Mouse (Mus musculus): ENCODE data around the gene Ppm1h.
A peak's percentile ranks its signal among the peaks of the same experiment; 100 is the strongest.
"Not testable (repeated sequence)": the region's sequence is repeated elsewhere in the genome, so short reads cannot be mapped to it uniquely, and the experiment has no call there.

Gene Ppm1h

DNA sequence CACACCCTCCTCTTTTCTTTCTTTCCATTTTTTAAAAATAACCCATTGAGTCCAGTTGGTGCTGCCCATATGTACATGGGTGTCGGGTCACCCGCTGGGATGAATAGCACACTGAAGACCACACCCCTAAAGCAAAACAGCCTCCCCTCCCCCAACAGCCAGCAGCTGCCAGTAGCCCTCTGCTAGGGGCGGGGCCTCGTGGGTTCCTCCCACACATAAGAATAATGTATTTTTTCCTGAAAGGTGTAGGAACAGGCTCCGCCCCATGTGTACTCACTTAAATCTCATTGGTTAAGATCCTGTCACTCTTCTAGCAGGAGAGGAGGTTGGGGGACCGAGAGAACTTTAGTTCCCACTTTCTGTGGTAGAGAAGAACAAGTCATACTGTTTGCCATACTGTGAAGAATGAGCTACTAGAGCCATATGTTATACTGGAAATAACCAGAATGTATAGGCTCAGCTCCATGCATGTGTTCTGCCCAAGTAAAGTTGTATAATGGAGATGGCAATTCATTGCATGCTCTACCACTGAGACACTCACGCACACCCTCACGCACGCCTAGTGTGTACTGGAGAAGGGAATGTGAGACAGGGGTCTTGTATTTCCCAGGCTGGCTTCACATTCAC lies 231.0 kb downstream of the Ppm1h start:
- no peak for DNase-seq

DNA sequence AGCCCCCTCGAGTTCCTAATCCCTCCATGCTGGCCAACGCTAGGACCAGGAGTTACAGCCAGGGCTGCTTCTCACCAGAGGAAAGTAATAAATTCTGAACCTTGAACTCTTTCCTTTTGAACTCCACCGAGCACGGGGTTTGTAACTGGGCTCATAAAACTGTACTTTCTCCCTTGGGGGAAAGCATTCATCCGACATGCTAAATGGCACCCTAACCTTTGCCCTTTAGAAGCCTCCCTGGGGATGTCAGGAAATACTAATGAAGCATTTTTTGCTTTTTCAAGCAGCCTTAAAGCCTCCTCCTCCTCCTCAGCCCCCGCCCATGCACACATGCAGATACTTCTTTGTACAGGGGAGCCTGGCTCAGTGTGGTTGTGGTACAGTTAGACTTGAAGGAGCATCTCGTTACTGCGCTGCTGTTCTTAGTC lies 232.2 kb downstream of the Ppm1h start:
- DNase-seq: no peak

GRCm38 (mm10) chr10:122911668-122912067 lies 233.1 kb downstream of the Ppm1h start:
- no peak for DNase-seq

- DNase-seq: no peak
Observed at GRCm38 (mm10) chr10:122912086-122912690, 233.6 kb downstream of the Ppm1h start.

- DNase-seq: peak; percentile 61
Observed at GRCm38 (mm10) chr10:122912701-122913368, 234.3 kb downstream of the Ppm1h start.

DNA sequence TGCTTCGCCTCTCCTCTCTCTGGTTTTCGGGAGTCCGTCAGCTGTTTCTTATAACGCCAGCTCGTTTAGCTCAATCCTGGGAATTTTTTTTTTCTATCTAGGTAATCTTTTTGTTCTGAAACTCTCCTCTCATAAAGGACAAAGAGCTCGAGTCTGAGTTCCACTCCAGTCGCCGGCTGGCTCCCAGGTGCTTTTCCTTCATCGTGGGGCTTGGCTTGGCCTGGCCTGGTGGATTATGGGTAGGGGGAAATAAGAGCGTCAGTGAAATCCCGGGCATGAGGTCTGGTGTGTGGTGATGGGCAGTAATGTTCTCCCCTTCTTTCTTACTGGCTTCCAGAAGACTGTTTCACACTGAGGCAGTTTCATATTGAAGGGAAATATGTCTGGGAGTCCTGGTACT lies 234.8 kb downstream of the Ppm1h start:
- DNase-seq: no peak

DNA sequence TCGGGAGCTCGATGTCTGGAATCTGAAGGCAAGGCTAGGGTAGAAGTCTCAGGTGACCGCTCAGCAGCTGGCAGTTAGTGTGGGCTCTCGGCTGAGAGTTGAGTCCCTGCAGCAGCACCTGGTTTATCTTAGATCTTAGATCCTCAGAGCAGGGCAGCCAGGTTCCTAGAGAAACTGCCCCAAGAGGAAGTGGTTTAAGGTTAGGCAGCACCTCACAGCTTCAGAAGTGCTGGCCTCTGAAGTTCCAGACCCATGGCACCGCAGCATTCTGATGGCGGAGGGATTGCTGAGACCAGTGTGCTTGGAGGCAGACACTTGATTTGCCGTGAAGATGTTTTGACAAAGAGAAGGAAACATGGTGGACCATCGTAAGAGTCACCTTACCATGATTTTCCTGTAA lies 237.3 kb downstream of the Ppm1h start:
- no peak for DNase-seq

GRCm38 (mm10) chr10:122917648-122918324 lies 239.2 kb downstream of the Ppm1h start:
- no peak for DNase-seq

GRCm38 (mm10) chr10:122918325-122918694 lies 239.7 kb downstream of the Ppm1h start:
- no peak for DNase-seq

- no peak for DNase-seq
Observed at GRCm38 (mm10) chr10:122918754-122919153, 240.2 kb downstream of the Ppm1h start.

GRCm38 (mm10) chr10:122919416-122919815 lies 240.9 kb downstream of the Ppm1h start:
- no peak for DNase-seq

- DNase-seq: no peak
Observed at GRCm38 (mm10) chr10:122920218-122920795, 241.7 kb downstream of the Ppm1h start.

- no peak for DNase-seq
Observed at GRCm38 (mm10) chr10:122922226-122922625, 243.7 kb downstream of the Ppm1h start.

DNA sequence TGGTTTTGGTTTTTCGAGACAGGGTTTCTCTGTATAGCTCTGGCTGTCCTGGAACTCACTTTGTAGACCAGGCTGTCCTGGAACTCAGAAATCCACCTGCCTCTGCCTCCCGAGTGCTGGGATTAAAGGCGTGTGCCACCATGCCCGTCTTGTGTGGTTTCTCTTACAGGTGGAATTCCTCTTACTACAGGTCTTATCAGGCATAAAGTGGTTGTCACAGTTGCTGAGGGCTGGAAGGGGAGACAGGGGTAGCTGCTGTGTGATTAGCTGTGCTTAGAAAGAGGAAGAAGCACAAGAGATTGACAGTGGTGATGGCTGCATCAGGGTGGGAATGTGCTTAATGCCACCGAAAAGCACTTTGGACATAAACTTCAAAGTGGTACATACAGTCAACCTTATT lies 246.0 kb downstream of the Ppm1h start:
- DNase-seq: not testable (repeated sequence)

DNA sequence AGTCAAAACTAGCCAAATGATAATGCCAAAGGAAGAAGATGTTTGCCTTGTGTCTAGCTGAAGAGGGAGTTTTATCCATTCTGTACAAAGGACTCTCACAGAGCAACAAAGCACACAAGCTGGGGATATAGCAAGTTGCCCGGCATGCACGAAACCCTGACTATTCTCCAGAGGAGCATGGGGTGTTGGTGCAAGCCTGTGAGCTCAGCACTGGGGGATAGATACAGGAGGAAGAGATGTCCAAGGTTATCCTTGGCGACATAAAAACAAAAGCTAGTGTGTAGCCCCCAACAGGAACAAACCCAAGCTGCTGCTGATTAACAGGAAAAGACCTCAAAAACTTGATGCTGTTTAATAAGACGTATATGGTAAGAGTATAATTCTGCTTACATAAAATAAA lies 247.7 kb downstream of the Ppm1h start:
- no peak for DNase-seq

DNA sequence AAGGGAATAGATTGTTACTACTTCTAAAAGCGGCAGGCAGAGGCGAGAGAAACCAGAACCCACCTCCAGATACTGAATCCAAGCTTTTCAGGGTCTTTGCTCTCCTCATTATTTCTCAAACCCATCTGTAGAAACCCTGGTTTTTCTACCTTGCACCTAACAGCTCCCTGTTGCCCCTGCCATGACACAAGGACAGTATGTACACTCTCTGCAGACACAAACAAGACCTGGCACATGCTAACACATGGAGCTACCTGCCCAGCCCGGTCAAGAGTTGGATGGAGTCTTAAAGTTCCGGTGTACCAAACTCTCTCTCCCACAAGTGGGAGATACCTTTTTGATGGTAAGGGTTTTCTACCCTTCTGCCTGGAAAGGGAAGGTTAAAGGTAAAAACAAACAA lies 252.0 kb downstream of the Ppm1h start:
- no peak for DNase-seq

GRCm38 (mm10) chr10:122931193-122931832 lies 252.8 kb downstream of the Ppm1h start:
- peak; percentile 60 for DNase-seq

DNA sequence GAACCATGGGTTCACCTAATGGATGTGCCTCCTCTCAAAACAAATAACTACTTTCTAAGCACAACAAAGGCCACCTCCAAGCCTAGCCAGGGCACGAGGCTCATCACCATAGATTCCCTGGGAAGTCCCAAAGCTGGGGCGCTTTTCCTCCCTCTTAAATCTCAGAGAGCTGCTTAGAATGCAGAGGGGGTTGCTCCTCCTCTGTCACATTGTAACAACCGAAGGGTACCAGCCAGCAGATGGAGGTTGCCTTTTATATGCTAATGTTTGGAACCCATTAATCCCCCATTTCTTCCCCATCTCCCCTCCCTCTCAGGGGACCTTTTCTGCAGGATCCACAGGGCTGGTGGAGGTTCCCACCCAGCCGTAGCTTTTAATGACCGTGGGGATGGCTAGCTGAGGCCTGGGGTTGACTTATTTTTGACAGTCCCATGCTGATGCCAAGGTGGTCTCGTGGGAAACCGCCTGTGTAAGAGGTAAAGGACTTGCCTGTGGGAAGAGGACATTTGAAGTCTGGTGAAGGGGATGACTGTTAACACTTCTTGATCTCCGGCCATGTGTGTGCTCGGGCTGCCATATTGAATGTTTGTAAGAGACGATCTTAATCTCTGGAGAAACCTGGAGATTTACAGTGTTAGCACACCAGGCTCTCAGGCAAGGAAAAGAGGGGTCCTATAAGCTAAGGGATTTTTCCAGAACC lies 253.4 kb downstream of the Ppm1h start:
- DNase-seq: no peak

DNA sequence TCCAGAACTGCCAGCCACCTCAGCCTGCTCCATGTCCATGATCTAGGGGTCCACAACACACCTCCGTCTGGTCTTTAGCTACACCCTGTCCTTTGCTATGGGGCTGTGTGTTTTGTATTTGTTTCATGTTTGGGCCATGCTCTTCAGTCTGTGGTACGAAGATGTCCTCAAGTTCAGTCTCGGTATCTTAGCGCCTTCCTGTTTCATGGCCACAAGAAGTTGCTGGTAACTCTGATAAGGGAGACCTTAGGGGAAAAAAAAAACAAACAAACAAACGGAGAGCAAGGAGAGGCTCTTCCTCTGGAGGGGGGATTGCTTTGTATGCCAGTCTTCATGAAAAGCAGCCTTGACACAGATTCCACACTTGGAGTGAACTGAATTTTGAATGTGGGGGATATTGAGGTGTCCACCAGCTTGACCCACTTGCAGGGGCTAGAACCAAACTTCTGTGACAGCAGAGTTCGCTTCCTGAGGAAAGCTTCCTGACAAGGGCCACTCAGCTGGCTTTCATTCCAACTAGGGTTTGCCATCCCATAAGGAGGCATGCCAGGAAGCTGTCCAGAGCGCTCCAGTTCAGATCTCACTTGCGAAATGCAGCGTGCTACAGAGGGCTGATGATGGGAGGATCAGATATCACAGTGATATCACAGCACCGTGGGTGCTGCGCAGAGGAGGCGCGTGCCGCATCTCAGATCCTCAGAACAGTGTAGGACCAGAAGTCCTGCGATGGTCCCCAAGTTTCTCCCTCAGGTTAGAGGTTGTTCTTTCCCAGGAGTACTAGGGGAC lies 254.7 kb downstream of the Ppm1h start:
- no peak for DNase-seq

DNA sequence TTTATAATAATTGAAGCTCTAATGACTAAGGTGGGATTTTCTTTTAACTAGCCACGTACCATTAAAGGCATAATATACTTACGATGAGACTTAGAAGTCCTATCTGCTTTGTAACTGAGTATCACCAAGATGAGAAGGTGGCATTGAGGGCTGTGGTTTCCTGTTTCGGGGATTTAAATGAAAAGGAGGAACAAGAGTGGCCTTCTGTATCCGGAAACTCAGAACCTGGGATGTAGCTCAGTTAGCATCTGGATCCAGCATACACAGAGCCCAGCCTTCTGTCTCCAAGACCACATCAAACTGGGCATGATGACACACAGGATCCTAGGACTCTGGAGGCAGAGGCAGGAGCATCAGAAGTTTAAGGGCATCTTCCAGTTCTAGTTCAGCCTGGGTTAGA lies 256.8 kb downstream of the Ppm1h start:
- DNase-seq: not testable (repeated sequence)

- DNase-seq: not testable (repeated sequence)
Observed at GRCm38 (mm10) chr10:122937380-122937779, 258.8 kb downstream of the Ppm1h start.

All from right cerebral cortex, postnatal 14 days (tissue).